Mouse (Mus musculus) liver, embryonic 14.5 days (tissue): ENCODE measurements around the gene Sst.

Source experiments
- CTCF ChIP-seq: IDR thresholded peaks from 2 replicates; pipeline ENCODE4 v1.5.1; 2016; ENCODE audit warnings: antibody characterized with exemption, low read depth, control low read depth
- EP300 ChIP-seq: IDR thresholded peaks from 2 replicates; pipeline ENCODE4 v1.6.1; 2016; ENCODE audit warnings: antibody characterized with exemption, low read depth

DNA sequence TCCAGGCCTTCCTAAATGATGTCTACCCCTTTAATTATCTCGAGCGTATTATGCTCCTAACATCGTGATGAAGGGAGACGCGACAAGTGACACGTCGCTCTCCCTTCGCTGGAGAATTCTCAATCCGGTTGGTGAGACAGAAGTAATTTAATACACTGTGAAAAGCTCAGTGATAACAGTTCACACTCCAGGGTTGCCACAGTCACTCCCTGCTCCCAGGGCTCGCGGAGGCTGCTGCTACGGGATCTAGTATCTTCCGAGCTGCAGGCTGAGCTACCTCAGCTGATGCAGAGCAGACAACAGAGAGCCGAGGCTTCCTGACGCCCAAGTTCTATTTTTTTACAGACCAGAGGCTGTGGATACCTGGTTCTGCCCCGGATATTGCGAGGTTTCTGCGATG, 40.5 kb upstream of the Sst start:
- TF ChIP-seq CTCF (no peak), EP300 (no peak)
